Mouse (Mus musculus) olfactory bulb, adult 2 months (tissue): Measurements from ENCODE around the gene Nrxn2. TPM values are rescaled to one million over a fixed set of nuclear protein-coding genes. Genes with fewer than 3 reads are reported as not detected.

Experiments used
- H3K27ac ChIP-seq: fragments of 200-500 bp; 2 replicates; pipeline ENCODE4 v1.5.1; 2012; ENCODE audit warnings: low read depth, low read length; ENCODE audit not compliant: insufficient read depth
- H3K4me1 ChIP-seq: fragments of 200-500 bp; 2 replicates; pipeline ENCODE4 v1.6.1; 2012; ENCODE audit warnings: low read length; ENCODE audit not compliant: control insufficient read depth, insufficient read depth
- H3K4me3 ChIP-seq: fragments of 200-500 bp; 2 replicates; pipeline ENCODE4 v1.5.1; 2012; ENCODE audit warnings: mild to moderate bottlenecking, low read depth, low read length, moderate library complexity; ENCODE audit not compliant: insufficient read depth
- CTCF ChIP-seq: fragments of 200-500 bp; IDR thresholded peaks from 2 replicates; pipeline ENCODE4 v1.5.1; 2012; ENCODE audit warnings: low read depth, mild to moderate bottlenecking, low read length, moderate library complexity; ENCODE audit not compliant: insufficient read depth
- POLR2A ChIP-seq: fragments of 200-500 bp; IDR thresholded peaks from 2 replicates; pipeline ENCODE4 v1.6.1; 2012; ENCODE audit warnings: mild to moderate bottlenecking, low read depth, low read length, moderate library complexity; ENCODE audit not compliant: insufficient read depth
- WGBS: fragments of 180-500 bp; shearing (Covaris S2); methylation state at CpG from one replicate; pipeline ENCODE4 v1.1.7; 2018; 5-methylcytosine and 5-hydroxymethylcytosine counted together
- polyA plus RNA-seq: library from polyadenylated mRNA; stranded (reverse); fragments of >200 nt; gene quantifications from 2 replicates; pipeline ENCODE4 v1.2.4, GENCODE M21; 2012; ENCODE audit warnings: low replicate concordance; ENCODE audit not compliant: missing spikeins, insufficient read depth, insufficient read length

Nrxn2 gene
- polyA plus RNA-seq, 1 experiment = 263 TPM

- H3K4me3 ChIP-seq = no peak overlapping the region
- H3K27ac ChIP-seq = no peak overlapping the region
- H3K4me1 ChIP-seq = peaks cover 13% of the 10 kb centered on the region
- TF ChIP-seq CTCF (no peak), POLR2A (no peak)
- 37% methylated on average over 5 of the region's 5 CpGs for WGBS
These were observed 151.0 kb downstream of the Nrxn2 start for GRCm38 (mm10) chr19:6569561-6569960.

GRCm38 (mm10) chr19:6571476-6571875 is 152.9 kb downstream of the Nrxn2 start:
- no peak overlapping the region for H3K27ac ChIP-seq
- no peak for TF ChIP-seq CTCF
- no peak for TF ChIP-seq POLR2A

DNA sequence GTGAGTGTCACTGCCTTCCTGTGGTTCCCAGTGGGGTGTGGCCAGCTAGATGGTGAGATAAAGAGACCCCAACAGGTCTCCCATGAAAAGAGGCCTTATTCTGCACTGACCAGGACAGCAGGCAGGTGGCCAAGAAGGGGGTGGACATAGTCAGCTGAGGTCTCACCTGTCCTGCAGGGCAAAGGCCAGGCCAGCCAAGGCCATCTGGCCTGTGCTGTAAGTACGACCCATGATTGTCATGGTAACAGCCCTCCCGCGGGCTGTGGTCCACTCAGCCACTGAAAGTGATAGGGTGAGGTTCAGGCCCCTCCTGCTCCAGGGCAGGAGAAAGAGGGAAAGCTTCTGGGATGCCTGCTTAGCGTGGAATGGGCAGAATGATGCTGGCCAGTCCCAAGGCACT is 153.5 kb downstream of the Nrxn2 start:
- no peak overlapping the region for H3K27ac ChIP-seq
- no peak for TF ChIP-seq POLR2A
- TF ChIP-seq CTCF = no peak
- no peak overlapping the region for H3K4me3 ChIP-seq
- H3K4me1 ChIP-seq = peaks cover 19% of the 10 kb centered on the region
- WGBS = 62% methylated on average over 4 of the region's 4 CpGs

More at GRCm38 (mm10) chr19:6571476-6571875, 152.9 kb downstream of the Nrxn2 start:
- peaks cover 14% of the 10 kb centered on the region for H3K4me1 ChIP-seq
- WGBS = 78% methylated on average over 5 of the region's 5 CpGs
- no peak overlapping the region for H3K4me3 ChIP-seq

Other genes starting within 250 kb of the Nrxn2 start
- gene Majin, start 234.3 kb upstream of the Nrxn2 start, polyA plus RNA-seq = not detected in 2 replicates
- not detected in 2 replicates for gene Gpha2, start 192.4 kb upstream of the Nrxn2 start, polyA plus RNA-seq
- not detected in 2 replicates for gene Ppp2r5b, start 182.9 kb upstream of the Nrxn2 start, polyA plus RNA-seq
- gene Atg2a, start 177.1 kb upstream of the Nrxn2 start, polyA plus RNA-seq = not detected in 2 replicates
- not detected in 2 replicates for gene Ehd1, start 142.0 kb upstream of the Nrxn2 start, polyA plus RNA-seq
- not detected in 2 replicates for gene Cdc42bpg, start 112.3 kb upstream of the Nrxn2 start, polyA plus RNA-seq
- not detected in 2 replicates for gene Men1, start 83.8 kb upstream of the Nrxn2 start, polyA plus RNA-seq
- gene Map4k2, start 77.6 kb upstream of the Nrxn2 start, polyA plus RNA-seq = 158 TPM in 1 of 2 replicates, not detected in the other
- 340 TPM in 1 of 2 replicates, not detected in the other for gene Sf1, start 55.0 kb upstream of the Nrxn2 start, polyA plus RNA-seq
- gene Pygm, start 34.3 kb upstream of the Nrxn2 start, polyA plus RNA-seq = not detected in 2 replicates
- 282 TPM in 1 of 2 replicates, not detected in the other for gene Rasgrp2, start 19.4 kb upstream of the Nrxn2 start, polyA plus RNA-seq
- gene Slc22a12, start 124.3 kb downstream of the Nrxn2 start, polyA plus RNA-seq = not detected in 2 replicates